Mouse (Mus musculus) adrenal gland, adult (tissue): ENCODE measurements around the gene Cdiptos.

Source experiments
- DNase-seq, 2 experiments: peaks; one replicate each; pipeline ENCODE4 v3.0.0; 2022 to 2023; ENCODE audit warnings: low spot score in 1 of 2; ENCODE audit not compliant: inconsistent age in 2 of 2

Gene Cdiptos

DNA sequence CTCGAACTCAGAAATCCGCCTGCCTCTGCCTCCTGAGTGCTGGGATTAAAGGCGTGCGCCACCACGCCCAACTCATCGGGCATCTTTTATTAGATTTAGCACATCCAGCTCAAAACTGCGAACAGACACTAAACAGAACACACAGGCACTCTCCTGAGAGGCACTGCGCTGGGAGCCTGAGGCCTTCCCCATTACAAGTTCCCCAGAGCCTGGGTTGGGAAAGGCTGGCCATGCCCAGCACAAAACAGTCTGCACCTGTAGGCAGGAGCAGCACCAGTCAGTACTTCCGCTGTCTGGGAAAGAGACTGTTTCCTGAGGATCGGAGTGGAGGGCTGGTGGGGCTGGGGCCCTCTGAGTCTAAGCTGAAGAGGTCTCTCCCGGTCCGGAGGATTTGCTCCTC, 39.1 kb upstream of the Cdiptos start:
- peak in 1 of 2 experiments; percentile 46 for DNase-seq

DNA sequence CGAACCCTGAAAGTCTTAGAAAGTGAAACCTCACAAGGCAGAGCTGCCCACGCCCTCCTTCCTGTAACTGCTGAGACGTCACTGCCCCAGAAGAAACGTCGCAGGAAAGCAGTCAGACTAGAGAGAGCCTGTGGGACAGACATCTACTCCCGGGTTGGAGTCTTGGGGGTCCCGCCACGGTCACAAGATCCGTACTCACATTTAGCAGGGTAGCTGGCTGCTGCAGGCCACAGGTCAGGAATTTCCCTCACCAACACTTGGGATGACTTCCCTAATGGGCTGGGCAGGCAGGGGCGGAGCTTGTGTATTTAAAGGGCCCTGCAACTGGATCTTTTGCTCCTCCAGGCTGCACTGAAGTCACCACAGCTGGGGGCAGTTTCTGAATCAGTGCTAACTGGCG, 38.4 kb upstream of the Cdiptos start, which contains the start of gene Mvp:
TSS of gene Mvp (minus strand) at position 302 of the 400 bp plus-strand sequence.
- DNase-seq, result peak; percentile 82 to 94

DNA sequence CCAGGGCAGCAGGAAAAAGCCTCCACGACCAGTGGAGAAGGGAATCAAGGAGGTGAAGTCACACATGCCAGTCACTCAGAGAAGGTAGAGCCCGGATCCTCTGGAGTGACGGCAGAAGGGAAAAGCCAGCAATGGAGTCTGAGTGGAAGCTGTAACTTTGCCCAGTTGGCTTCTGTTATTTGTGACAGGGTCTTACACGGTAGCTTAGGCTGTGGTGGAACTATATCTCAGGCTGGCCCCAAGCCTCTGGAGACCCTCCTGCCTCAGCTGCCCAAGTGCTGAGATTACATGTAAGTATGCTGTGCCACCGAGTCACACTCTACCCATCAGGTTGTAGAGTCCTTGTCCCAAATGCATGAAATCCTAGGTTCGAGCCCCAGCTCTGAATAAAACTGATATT, 37.5 kb upstream of the Cdiptos start:
- peak in 1 of 2 experiments; percentile 48 for DNase-seq

DNA sequence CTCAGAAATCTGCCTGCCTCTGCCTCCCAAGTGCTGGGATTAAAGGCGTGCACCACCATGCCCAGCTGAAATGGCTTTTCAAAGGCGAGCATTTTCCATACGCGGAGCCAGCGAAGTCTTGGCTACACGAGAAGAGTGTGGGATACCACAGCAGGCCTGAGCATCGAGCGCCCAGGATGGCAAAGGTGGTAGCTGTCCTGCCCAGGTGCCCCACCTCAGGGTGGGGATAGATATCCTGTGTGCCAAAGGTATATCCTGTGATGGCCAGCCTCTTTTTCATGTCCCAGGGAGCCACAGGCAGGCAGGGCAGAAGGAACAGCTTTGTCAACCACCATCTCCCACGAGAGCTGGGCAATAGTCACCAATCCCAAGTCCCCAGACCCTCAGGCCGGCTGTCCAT, 36.9 kb upstream of the Cdiptos start:
- peak in 1 of 2 experiments; percentile 45 for DNase-seq

DNA sequence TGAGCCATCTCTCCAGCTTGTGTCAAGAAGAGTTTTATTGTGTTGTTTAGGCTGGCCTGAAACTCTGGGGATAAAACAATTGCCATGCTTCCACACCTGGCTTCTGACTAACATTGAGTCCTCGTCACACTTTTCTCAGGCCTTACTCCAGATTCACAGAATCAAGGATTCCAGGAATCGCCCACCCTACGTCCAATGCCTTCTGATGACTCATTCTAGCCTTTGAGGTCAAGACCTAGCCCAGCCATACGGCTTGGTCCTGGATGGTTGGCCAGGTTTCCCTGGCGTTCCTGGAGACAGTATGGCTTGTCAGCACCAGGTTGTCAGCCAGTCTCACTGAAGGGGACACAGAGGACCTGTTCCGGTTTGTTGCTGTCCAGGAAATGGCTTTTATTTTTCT, 36.5 kb upstream of the Cdiptos start:
- peak; percentile 41 to 85 for DNase-seq

DNA sequence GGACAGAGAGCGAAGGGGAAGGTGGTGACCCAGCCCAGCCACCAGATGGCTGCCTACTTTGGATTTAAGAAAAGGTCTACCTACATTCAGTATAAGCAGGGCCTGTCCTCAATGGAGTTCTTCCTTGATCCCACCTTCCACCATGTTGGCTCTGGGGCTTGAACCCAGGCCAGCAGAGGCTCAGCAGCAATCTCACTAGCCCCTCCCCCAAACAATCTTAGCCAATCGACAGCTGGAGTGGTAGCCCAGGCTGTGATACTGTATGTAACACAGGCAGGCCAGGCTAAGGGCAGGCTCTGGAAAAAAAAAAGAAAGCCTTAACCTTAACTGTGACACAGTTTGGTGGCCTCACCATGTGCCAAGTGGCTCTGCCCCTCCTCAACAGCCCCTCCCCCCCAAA, 35.8 kb upstream of the Cdiptos start:
- peak in 1 of 2 experiments; percentile 57 for DNase-seq

DNA sequence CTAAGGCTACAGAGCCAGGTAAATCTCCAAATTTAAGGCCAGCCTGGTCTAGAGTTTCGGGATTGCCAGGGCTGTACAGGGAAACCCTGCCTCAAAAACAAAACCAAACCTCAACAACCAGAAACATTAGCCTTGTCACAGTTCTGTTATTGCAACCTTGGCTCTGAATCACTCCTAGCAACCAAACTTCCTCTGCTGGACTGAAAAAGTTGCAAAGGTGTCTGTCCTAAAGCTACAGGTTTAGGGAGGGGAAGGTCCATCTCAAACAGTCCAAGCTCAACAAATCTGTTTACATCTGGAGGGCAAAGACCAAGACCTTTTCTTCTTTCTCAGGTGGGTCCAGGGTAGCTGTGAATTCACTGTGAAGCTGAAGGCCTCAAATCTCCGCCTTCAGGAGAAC, 35.2 kb upstream of the Cdiptos start:
- DNase-seq, result peak in 1 of 2 experiments; percentile 70

DNA sequence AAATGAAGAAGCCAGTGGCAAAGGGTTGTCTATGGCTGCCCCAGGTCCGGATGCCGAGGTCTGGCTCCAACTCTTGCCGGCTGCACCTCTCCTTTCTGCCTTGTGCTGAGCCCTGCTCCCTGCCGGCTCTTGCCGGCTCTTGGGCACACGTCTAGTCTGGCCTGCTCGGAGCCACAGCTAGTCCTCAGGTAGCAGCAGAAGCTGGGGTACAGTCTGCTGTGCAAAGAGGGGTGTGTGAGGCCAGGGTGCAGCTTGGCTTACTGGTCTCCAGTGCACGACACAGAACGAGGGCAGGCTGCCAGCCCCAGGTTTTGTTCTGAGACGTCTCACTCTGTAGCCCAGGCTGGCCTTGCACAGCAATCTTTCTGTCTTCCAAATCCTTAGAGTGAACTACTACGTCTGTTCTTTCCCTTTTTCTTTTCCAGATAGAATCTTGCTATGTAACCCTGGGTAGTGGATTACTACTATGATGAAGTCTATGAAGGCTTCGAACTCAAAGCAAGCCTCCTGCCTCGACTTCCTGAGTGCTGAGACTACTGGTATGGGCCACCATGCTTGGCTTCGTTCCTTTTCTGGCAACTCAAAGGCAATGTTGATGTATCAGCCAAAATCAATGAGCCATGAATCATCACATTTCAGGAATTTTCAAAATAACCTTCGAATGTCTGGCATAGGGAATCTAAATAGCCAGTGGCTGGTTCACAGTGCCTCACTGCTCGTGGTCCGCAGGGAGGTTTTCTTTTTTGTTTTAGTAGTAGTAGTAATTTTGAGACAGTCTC, 33.6 kb upstream of the Cdiptos start:
- DNase-seq, result peak in 1 of 2 experiments; percentile 69

DNA sequence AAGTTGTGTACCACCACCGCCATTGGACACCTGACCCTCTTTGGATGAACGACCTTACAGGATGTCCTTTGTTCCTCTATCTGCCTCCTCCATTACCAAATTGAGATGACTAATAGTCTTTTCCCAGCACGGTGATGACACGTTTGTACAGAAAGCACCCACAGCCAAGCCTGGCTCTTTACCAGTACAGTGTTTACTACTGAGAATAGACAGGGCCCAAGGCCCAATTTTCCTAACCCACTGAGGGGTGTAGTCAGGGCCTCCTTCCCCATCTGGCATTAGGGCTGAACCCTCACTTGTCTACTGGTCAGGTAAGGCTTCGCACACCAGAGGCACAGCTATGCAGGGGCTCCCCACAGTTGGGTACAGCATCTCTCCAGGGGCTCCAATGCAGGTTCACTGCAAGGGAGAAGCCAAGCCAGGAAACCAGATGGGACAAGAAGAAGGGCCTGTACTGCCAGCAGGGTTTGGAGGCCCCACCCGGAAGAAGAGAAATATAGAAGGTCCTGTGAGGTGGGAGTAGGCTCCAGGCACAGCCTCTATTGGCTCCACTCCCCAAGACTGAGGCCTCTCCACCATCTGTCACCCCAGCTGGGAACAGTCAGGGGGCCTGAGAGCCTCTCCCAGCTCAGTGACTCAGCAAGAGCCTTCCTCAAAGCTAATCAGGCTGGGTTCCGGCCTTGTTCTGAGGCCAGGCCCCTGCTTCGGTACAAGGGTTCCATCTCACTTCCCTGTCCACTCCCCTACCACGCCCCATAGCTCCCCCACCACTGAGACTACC, 32.5 kb upstream of the Cdiptos start:
- DNase-seq, result peak; percentile 73 to 90

DNA sequence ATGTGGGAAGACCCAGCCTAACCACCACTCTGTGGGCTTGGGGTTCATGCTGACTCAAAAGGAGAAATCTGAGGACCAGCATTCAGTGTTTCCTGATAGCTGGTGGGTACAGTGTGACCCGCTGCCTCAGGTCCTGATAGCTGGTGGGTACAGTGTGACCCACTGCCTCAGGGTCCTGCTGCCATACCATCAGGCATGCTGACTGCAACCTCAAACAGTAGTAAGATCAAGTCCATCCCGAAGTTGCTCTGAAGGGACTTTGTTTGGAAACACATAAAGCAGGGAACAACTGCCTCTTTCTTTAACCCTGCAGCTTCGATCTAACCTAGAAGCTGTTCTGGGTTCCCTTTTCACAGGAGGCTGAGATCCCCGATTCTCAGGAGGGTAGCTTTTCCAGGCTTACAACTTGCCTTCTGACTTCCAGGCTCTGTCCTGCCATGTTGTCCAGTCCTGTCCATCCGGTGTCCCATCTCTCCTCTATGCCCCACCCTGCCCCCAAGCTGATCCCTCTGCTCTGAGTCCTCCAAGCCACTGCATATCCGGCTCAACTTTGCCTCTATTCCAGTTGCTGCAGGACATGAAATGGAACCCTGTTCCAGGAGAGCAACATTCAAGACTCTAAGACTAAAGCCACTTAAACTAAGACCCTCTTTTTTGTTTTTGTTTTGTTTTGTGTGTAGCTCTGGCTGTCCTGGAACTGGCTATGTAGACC, 31.6 kb upstream of the Cdiptos start:
- peak in 1 of 2 experiments; percentile 47 for DNase-seq

DNA sequence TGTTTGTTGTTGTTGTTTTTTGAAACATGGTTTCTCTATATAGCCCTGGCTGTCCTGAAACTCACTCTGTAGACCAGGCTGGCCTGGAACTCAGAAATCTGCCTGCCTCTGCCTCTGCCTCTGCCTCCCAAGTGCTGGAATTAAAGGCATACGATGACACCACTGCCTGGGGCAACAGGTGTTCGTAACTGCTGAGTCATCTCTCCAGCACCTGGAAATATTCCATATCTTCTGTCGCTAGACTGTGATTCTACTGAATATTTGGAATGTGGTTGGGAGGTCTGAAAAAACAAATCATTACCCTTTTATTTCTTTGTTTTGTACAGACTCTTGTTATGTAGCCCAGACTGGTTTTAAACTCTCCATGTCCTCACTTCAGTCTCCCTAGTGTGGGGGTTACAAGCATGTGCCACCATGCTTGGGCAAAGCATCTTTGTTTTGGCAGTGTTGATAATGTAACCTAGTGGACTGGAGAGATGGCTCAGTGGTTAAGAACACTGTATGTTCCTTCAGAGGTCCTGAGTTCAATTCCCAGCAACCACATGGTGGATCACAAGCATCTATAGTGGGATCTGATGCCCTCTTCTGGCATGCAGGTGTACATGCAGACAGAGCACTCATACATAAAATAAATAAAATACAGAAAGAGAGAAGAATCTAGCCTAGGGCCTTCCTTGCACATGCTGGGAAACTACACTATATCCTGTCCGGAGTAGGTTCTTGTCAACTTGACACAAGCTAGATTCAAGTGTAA, 28.4 kb upstream of the Cdiptos start:
- DNase-seq, result no peak

DNA sequence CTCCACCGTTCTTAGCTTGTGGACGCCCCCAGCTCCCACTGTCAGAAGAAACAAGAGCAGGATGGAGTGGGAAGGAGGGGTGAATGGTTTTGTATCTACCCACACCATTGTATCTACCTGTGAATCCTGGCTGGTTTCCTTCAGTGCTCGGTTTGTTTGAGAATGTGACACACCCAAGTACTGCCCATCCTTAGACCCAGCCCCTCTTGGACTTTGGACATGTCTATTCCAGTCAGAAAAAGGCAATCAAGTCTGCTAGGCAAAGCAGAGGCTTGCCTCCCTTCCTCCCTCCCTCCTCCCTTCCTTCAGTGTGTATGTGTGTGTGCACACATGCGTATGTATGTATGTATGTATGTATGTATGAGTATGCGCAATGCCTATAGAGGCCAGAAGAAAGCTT, 27.7 kb upstream of the Cdiptos start:
- DNase-seq, result no peak

DNA sequence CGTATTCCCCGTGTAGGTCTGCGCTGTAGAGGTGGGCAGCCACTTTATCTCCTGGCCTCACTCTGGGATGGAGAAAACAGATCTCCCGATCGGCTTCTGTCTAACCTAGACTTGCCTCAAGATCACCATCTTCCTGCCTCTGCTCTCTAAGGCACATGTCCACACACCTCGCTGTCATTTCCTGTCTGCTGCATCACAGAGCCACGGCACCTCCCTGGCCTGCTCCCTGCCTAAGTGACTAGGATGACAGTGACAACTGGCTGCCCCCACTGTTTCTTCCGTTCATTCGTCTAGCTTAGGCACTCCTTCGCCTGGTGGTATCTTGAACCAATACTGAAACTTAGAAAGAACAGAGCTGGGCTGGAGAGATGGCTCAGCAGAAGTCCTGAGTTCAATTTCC, 23.7 kb upstream of the Cdiptos start:
- no peak for DNase-seq

DNA sequence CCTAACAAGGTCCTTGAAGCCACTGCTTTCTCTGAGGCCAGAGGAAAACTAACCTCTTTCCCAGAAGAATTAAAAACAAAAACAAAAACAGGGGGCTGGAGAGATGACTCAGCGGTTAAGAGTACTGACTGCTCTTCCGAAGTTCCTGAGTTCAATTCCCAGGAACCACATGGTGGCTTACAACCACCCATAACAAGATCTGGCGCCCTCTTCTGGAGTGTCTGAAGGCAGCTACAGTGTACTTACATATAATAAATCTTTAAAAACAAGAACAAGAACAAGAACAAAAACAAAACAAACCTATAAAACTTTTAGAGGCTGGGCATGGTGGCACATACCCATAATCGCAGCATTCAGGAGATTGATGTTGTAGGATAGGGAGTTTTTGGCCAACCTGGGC, 20.6 kb upstream of the Cdiptos start:
- no peak for DNase-seq

DNA sequence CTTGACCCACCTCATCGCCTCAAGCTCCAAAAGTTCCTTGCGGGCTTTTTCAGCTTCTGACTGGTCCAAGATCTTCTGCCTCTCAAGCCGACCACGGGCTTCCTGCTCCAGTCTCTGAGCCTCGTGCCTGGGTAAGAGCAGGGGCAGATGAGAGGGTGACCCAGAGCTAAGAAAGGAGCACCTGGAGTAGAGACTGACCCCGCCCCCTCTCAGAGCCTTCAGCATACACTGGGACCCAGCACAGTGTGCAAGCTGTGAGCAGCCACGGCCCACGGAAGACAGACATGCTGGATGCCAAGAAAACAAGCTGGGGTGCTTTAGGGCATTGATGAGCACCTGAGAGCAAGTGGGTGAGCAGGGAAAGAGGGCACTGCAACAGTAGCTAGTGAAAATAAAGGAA, 12.9 kb upstream of the Cdiptos start:
- no peak for DNase-seq

DNA sequence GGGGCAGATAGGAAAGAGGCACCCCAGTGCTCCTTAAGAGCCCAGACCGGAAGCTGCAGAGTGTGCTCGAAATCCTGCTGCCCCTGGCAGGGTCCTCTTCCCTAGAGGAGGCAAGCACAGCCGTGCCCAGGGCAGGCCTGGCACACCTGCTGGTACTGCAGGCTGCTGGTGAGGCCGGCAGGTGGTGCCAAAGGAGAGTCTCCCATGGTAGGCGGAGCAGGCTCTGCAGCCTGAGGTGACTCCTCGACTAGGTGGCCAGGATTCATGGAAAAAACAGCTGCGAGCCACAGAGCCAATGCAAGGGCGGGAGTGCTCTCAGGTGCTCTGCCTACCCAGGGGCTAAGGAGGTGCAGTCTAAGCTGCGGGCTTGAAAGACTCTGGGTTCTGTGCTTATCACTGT, 10.4 kb upstream of the Cdiptos start:
- DNase-seq, result peak; percentile 31 to 63

DNA sequence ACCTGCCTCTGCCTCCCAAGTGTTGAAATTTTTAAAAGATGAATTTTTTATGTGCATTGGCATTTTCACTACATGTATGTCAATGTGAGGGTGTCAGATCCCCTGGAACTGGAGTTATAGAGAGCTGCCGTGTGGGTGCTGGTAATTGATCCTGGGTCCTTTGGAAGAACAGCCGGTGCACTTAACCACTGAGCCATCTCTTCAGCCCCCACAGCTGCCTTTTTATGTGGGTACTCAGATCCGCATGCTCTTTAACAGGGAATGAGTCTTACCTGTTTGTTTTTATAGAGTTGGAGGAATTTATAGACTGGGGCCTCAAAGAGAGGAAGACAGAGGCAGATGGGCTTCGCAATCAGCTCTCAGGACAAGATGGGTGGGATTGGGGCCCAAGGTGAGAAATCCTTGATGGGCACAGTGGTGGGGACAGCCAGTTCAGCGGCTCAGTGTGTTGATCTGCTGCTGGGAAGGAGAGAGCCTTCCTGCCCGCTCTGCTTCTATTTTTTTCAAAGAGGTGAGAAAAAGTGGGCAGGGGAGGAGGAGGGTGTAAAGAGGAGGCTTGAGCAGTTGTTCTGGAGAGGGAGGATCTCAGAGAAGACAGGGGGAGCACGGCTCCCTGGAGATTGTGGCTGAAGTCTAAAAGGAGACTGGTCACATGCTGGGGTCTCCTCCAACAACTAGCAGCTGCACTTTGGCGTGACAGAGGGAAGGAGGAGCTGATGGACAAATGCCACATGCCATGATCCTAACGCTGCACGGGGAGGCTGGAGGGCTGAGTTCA, 9.0 kb upstream of the Cdiptos start:
- no peak for DNase-seq

DNA sequence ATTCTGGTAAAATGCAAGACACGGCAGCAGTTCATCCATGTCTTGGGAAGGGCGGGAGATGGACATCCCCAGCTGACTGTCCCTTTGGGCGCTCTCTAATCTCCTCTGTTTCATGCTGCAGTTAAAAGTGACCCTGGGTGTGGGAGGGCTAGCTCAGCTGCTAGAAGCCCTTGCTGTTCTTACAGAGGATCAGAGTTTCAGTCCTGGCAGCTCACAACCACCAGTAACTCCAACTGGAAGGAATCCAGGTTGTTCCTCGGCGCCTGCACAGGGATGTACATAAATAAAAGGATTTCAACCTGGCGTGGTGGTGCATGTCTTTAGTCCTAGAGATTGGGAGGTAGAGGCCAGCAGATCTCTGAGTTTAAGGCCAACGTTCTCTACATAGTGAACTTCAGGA, 7.2 kb upstream of the Cdiptos start:
- no peak for DNase-seq

DNA sequence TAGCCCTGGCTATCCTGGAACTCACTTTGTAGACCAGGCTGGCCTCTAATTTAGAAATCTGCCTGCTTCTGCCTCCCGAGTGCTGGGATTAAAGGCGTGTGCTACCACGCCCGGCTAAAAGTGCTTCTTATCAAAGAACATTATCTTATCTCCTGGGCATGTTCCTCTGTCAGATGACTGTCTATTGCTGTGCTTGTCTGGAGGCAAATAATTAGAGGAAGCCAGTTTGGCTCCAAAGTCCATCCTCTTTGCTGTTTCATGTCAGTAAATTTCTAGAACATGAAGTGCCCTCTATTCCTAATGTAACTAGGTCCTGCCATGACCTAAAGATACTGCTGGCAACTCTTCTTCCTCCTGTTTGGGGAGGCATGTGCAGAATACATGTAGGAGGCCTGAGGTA, 6.2 kb upstream of the Cdiptos start:
- DNase-seq, result no peak

DNA sequence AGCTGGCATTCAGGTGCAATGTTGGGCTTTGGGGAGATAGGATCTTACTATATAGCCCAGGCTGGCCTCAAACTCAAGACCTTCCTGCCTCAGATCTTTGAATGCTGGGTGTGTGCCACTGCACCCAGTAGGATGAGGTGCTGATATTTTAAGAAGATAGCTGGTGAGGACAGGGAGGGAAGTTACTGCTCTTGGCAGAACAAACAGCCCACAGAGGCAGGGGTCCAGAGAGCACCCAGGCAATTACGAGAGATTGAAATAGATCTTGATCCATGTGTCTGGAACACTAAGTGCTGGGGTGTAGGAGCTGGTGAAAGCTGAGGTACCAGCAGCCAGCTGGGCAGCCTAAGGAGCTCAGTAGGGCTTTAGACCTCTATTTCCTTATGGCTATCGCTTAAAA, 5.7 kb upstream of the Cdiptos start:
- no peak for DNase-seq
